In genomic region chr3:9516119-9516855, GRCm38 (mm10) we compare ENCODE assay signal across 34 mouse cellular contexts.
DNase-seq lines count a peak whose midpoint lies in the region; ATAC-seq and TF ChIP-seq lines count a peak whose summit lies in the region.
"Had no signal": no experiment of that assay in that cellular context is flagged by ENCODE, and none has a peak within 500 bp of the region (broad histone marks: within the 10 kb centered on the region; RNA-seq: fewer than 3 reads in every experiment).

No protein-coding gene starts in this region.

- peaks cover 8% of the 10 kb centered on the region for H3K36me3 ChIP-seq in E14TG2a.4 (ENCODE audit: insufficient read depth, low read length)
- no peaks in the 10 kb centered on the region for H3K36me3 ChIP-seq in macrophage (ENCODE audit: inconsistent target)
- no peaks in the 10 kb centered on the region for H3K36me3 ChIP-seq in forebrain, embryonic 15.5 days
- H3K36me3 ChIP-seq: embryonic facial prominence, embryonic 12.5 days; G1E; heart, embryonic 10.5 days; heart, embryonic 15.5 days; intestine, embryonic 15.5 days; stomach, embryonic 15.5 days had no signal

- H3K79me2 ChIP-seq in macrophage (ENCODE audit: inconsistent target): peaks cover 41% of the 10 kb centered on the region; the same call in 1 of the 2 replicates

- peak overlapping the region; percentile 50; the same call in 1 of the 2 replicates for H3K4me3 ChIP-seq in E14TG2a.4 (replicated peaks; ENCODE audit: low read length)
- no peak overlapping the region for H3K4me3 ChIP-seq in macrophage (ENCODE audit: inconsistent target)
- H3K4me3 ChIP-seq in forebrain, embryonic 15.5 days: no peak overlapping the region
- H3K4me3 ChIP-seq: embryonic facial prominence, embryonic 12.5 days; heart, embryonic 10.5 days; heart, embryonic 15.5 days; hindbrain, embryonic 12.5 days; intestine, embryonic 15.5 days; layer of hippocampus, adult 2 months; stomach, embryonic 15.5 days had no signal

- H3K27me3 ChIP-seq in E14TG2a.4 (ENCODE audit: insufficient read depth, low read length): no peaks in the 10 kb centered on the region
- peaks cover 21% of the 10 kb centered on the region for H3K27me3 ChIP-seq in forebrain, embryonic 15.5 days
- H3K27me3 ChIP-seq: embryonic facial prominence, embryonic 12.5 days; heart, embryonic 15.5 days; hindbrain, embryonic 12.5 days; intestine, embryonic 15.5 days; megakaryocyte, embryonic 14.5 days; stomach, embryonic 15.5 days had no signal

- H3K9ac ChIP-seq in forebrain, embryonic 15.5 days (replicated peaks): no peak overlapping the region
- H3K9ac ChIP-seq: embryonic facial prominence, embryonic 12.5 days; heart, embryonic 15.5 days; hindbrain, embryonic 12.5 days; intestine, embryonic 15.5 days; liver, embryonic 14.5 days; lung, embryonic 14.5 days; stomach, embryonic 15.5 days had no signal

- peaks cover 84% of the 10 kb centered on the region for H3K4me1 ChIP-seq in E14TG2a.4 (replicated peaks; ENCODE audit: low read depth, low read length)
- H3K4me1 ChIP-seq in forebrain, embryonic 15.5 days: peaks cover 29% of the 10 kb centered on the region

- peak overlapping the region; percentile 75 for H3K27ac ChIP-seq in macrophage
- no peak overlapping the region for H3K27ac ChIP-seq in forebrain, embryonic 15.5 days (replicated peaks)
- H3K27ac ChIP-seq: embryonic facial prominence, embryonic 12.5 days; hindbrain, embryonic 12.5 days; intestine, embryonic 15.5 days; layer of hippocampus, adult 2 months; liver, embryonic 14.5 days; stomach, embryonic 15.5 days had no signal

- no peak for TF ChIP-seq CTCF in E14TG2a.4 (conservative IDR thresholded peaks at IDR 0.05; ENCODE audit: low read length)

- no peaks in the 10 kb centered on the region for H3K9me3 ChIP-seq in E14TG2a.4 (ENCODE audit: low read length)
- no peaks in the 10 kb centered on the region for H3K9me3 ChIP-seq in forebrain, embryonic 15.5 days
- H3K9me3 ChIP-seq: embryonic facial prominence, embryonic 12.5 days; G1E; heart, embryonic 10.5 days; heart, embryonic 15.5 days; hindbrain, embryonic 12.5 days; intestine, embryonic 15.5 days; megakaryocyte, embryonic 14.5 days; stomach, embryonic 15.5 days had no signal

- DNase-seq in adrenal gland, postnatal 36 days: peak; percentile 32
- no peak for DNase-seq in adrenal gland, adult 18-20 months (ENCODE audit: low spot score in 2 of 2)
- peak; percentile 40 for DNase-seq in forelimb bud, embryonic 11.5 days (ENCODE audit: low read depth, low spot score)
- no peak for DNase-seq in right cerebral cortex, postnatal 14 days
- no peak for DNase-seq in T-cell, adult 2 months (ENCODE audit: low spot score)
- DNase-seq: B cell, adult 2 months; cerebellum, adult 2 months; cerebellum, postnatal 14 days; gastrocnemius, postnatal 14 days; kidney, adult 2 months; kidney, postnatal 36 days; liver; lung, embryonic 14.5 days; lung, postnatal 14 days; midbrain, embryonic 14.5 days; retina, postnatal 1 day; right cerebral cortex, postnatal 25 days; thymus, adult 18-20 months; thymus, postnatal 25 days had no signal

- no peak overlapping the region for H3K4me2 ChIP-seq in forebrain, embryonic 15.5 days (replicated peaks)
- H3K4me2 ChIP-seq: embryonic facial prominence, embryonic 12.5 days; heart, embryonic 15.5 days; hindbrain, embryonic 12.5 days; intestine, embryonic 15.5 days; lung, embryonic 14.5 days; stomach, embryonic 15.5 days had no signal

- whole genome bisulfite sequencing in macrophage (ENCODE audit: missing documents): 64% methylated on average over 8 of the region's 8 CpGs
- WGBS in forebrain, embryonic 15.5 days: 78% methylated on average over 7 of the region's 8 CpGs

- no peak for ATAC-seq in forebrain, embryonic 15.5 days (replicated peaks)
- ATAC-seq: forebrain, embryonic 14.5 days; hindbrain, postnatal 0 days; intestine, embryonic 15.5 days had no signal

Comparison
In these comparisons a context has a peak if more than half of its experiments do, and no peak if none do; other contexts are left out.
1. DNase-seq: peak in adrenal gland, postnatal 36 days (2 of 2) and forelimb bud, embryonic 11.5 days (single experiment); none in adrenal gland, adult 18-20 months (0 of 2), right cerebral cortex, postnatal 14 days (single experiment) and T-cell, adult 2 months (single experiment).